Mouse (Mus musculus): ENCODE measurements around the gene Dpf2.

DNA sequence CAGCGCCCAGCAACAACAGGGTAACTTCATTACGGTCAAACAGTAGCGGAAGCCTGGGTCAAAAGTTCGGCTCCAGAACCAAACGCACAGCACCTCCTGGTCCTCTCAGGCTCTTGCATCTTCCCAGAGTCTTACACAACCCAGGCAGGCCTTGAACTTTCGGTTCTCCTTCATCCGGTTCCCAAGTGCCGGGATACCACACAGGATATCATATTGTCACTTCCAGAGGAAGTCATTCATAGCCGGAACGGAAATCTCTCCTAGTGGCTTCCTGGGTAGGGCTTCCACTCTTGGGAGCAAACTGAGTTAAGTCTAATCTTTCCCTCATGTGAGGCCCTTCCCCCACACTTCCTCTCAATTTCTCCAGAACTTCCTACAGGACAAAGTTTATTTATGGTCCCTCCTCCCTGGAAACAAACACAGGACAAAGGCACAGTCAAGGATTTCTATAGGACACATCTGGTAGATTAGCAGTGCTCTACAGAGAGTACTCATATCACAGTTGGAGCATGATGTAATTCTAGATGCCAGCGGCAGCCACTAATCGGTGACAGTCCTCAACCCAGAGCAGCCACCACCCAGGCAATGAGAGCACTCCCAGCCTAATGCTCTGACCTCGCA is 39.4 kb upstream of the Dpf2 start:
- no peak for TF ChIP-seq POLR2A (IDR thresholded peaks at IDR 0.05; ENCODE audit: extremely low read depth, insufficient read depth, low read length)
- TF ChIP-seq CTCF (IDR thresholded peaks at IDR 0.05; ENCODE audit: extremely low read depth, insufficient read depth, low read length): no peak
